Mouse (Mus musculus) lung, adult 2 months (tissue): ENCODE results near the gene Cxcr4. TPM values are rescaled to one million over a fixed set of nuclear protein-coding genes. Genes with fewer than 3 reads are reported as not detected.

ENCODE experiments used
- DNase-seq: peaks from one replicate; pipeline ENCODE4 v3.0.0; 2022
- H3K4me1 ChIP-seq: fragments of 200-500 bp; 2 replicates; pipeline ENCODE4 v1.6.1; 2011; ENCODE audit warnings: low read length; ENCODE audit not compliant: control insufficient read depth, insufficient read depth
- H3K4me3 ChIP-seq: fragments of 200-500 bp; replicated peaks from 2 replicates; pipeline ENCODE3; 2011; ENCODE audit warnings: low read depth, mild to moderate bottlenecking, control low read depth, low read length; ENCODE audit errors: extremely low read depth
- CTCF ChIP-seq: fragments of 200-500 bp; IDR thresholded peaks from 2 replicates; pipeline ENCODE4 v1.5.1; 2011; ENCODE audit warnings: mild to moderate bottlenecking, low read length, control low read depth; ENCODE audit not compliant: insufficient read depth
- POLR2A ChIP-seq: fragments of 200-500 bp; IDR thresholded peaks from 2 replicates; pipeline ENCODE4 v1.6.1; 2011; ENCODE audit warnings: low read depth, mild to moderate bottlenecking, control low read depth, low read length, borderline replicate concordance; ENCODE audit errors: extremely low read depth
- WGBS: fragments of 180-500 bp; shearing (Covaris S2); methylation state at CpG from one replicate; pipeline ENCODE4 v1.1.7; 2018; 5-methylcytosine and 5-hydroxymethylcytosine counted together
- polyA plus RNA-seq: library from polyadenylated mRNA; depleted of rRNA; stranded (reverse); fragments of >200 nt; gene quantifications from 2 replicates; pipeline ENCODE4 v1.2.3, GENCODE M21; 2012

Cxcr4 gene
- polyA plus RNA-seq, 1 experiment, result 178 TPM

GRCm38 (mm10) chr1:128580321-128580720 is 11.8 kb downstream of the Cxcr4 start:
- no peaks in the 10 kb centered on the region for H3K4me1 ChIP-seq
- DNase-seq, result no peak
- TF ChIP-seq POLR2A (no peak), CTCF (no peak)
- no peak overlapping the region for H3K4me3 ChIP-seq
- WGBS, result 41% methylated on average over 3 of the region's 3 CpGs

GRCm38 (mm10) chr1:128578454-128578853 is 13.6 kb downstream of the Cxcr4 start:
- Histone ChIP-seq H3K4me3 (no peak overlapping the region), H3K4me1 (no peaks in the 10 kb centered on the region)
- no peak for DNase-seq
- WGBS, result 79% methylated on average over 2 of the region's 2 CpGs
- TF ChIP-seq CTCF, result no peak

GRCm38 (mm10) chr1:128575096-128575495 is 17.0 kb downstream of the Cxcr4 start:
- H3K4me3 ChIP-seq, result no peak overlapping the region
- no peaks in the 10 kb centered on the region for H3K4me1 ChIP-seq
- TF ChIP-seq POLR2A, result no peak
- TF ChIP-seq CTCF, result no peak
- no peak for DNase-seq
- 67% methylated on average over 4 of the region's 4 CpGs for whole genome bisulfite sequencing

- no peak for DNase-seq
- WGBS, result 74% methylated on average over 3 of the region's 3 CpGs
- Histone ChIP-seq H3K4me1 (no peaks in the 10 kb centered on the region), H3K4me3 (no peak overlapping the region)
- no peak for TF ChIP-seq CTCF
- TF ChIP-seq POLR2A, result no peak
These were observed 21.1 kb downstream of the Cxcr4 start for GRCm38 (mm10) chr1:128571033-128571432.

GRCm38 (mm10) chr1:128569992-128570648 is 22.0 kb downstream of the Cxcr4 start:
- Histone ChIP-seq H3K4me1 (no peaks in the 10 kb centered on the region), H3K4me3 (no peak overlapping the region)
- WGBS, result 72% methylated on average over 17 of the region's 17 CpGs
- TF ChIP-seq POLR2A, result no peak
- TF ChIP-seq CTCF, result no peak
- no peak for DNase-seq

- 88% methylated on average over 12 of the region's 12 CpGs for WGBS
- TF ChIP-seq CTCF (no peak), POLR2A (no peak)
- no peak for DNase-seq
These were observed 24.6 kb downstream of the Cxcr4 start for GRCm38 (mm10) chr1:128567224-128568197.

GRCm38 (mm10) chr1:128563905-128564304 is 28.2 kb downstream of the Cxcr4 start:
- Histone ChIP-seq H3K4me1 (no peaks in the 10 kb centered on the region), H3K4me3 (no peak overlapping the region)
- TF ChIP-seq CTCF (no peak), POLR2A (no peak)
- no peak for DNase-seq
- 80% methylated on average over 3 of the region's 3 CpGs for WGBS

More at GRCm38 (mm10) chr1:128567224-128568197, 24.6 kb downstream of the Cxcr4 start:
- no peak overlapping the region for H3K4me3 ChIP-seq
- no peaks in the 10 kb centered on the region for H3K4me1 ChIP-seq

GRCm38 (mm10) chr1:128561325-128561874 is 30.7 kb downstream of the Cxcr4 start:
- Histone ChIP-seq H3K4me1 (no peaks in the 10 kb centered on the region), H3K4me3 (no peak overlapping the region)
- TF ChIP-seq POLR2A (no peak), CTCF (no peak)
- 61% methylated on average over 9 of the region's 9 CpGs for WGBS
- no peak for DNase-seq

GRCm38 (mm10) chr1:128560452-128561324 is 31.4 kb downstream of the Cxcr4 start:
- WGBS, result 56% methylated on average over 14 of the region's 14 CpGs
- H3K4me1 ChIP-seq, result no peaks in the 10 kb centered on the region
- TF ChIP-seq CTCF, result no peak
- TF ChIP-seq POLR2A, result no peak
- no peak overlapping the region for H3K4me3 ChIP-seq
- no peak for DNase-seq
